Mouse (Mus musculus) liver, adult (tissue): Measurements from ENCODE around the gene Brsk2.

Experiments
- GATA4 ChIP-seq: IDR thresholded peaks from 2 replicates; pipeline ENCODE4 v1.6.1; 2014; ENCODE audit warnings: mild to moderate bottlenecking, low read length; ENCODE audit not compliant: insufficient replicate concordance

The Brsk2 gene

GRCm38 (mm10) chr7:141950104-141951013 lies 808 bp downstream of the Brsk2 start:
- no peak for TF ChIP-seq GATA4

GRCm38 (mm10) chr7:141951821-141952220 lies 2.3 kb downstream of the Brsk2 start:
- no peak for TF ChIP-seq GATA4

- no peak for TF ChIP-seq GATA4
Observed at GRCm38 (mm10) chr7:141952920-141953319, 3.4 kb downstream of the Brsk2 start.

- no peak for TF ChIP-seq GATA4
Observed at GRCm38 (mm10) chr7:141953616-141954015, 4.1 kb downstream of the Brsk2 start.

- no peak for TF ChIP-seq GATA4
Observed at GRCm38 (mm10) chr7:141955565-141956173, 6.1 kb downstream of the Brsk2 start.

GRCm38 (mm10) chr7:141956174-141956566 lies 6.6 kb downstream of the Brsk2 start:
- no peak for TF ChIP-seq GATA4

- no peak for TF ChIP-seq GATA4
Observed at GRCm38 (mm10) chr7:141957524-141958051, 8.0 kb downstream of the Brsk2 start.

GRCm38 (mm10) chr7:141958211-141958610 lies 8.7 kb downstream of the Brsk2 start:
- TF ChIP-seq GATA4: no peak

- TF ChIP-seq GATA4: no peak
Observed at GRCm38 (mm10) chr7:141959133-141959532, 9.6 kb downstream of the Brsk2 start.

- TF ChIP-seq GATA4: no peak
Observed at GRCm38 (mm10) chr7:141960926-141961325, 11.4 kb downstream of the Brsk2 start.

- TF ChIP-seq GATA4: no peak
Observed at GRCm38 (mm10) chr7:141961491-141961890, 11.9 kb downstream of the Brsk2 start.

GRCm38 (mm10) chr7:141962521-141962920 lies 13.0 kb downstream of the Brsk2 start:
- no peak for TF ChIP-seq GATA4

- no peak for TF ChIP-seq GATA4
Observed at GRCm38 (mm10) chr7:141966281-141966680, 16.7 kb downstream of the Brsk2 start.

- no peak for TF ChIP-seq GATA4
Observed at GRCm38 (mm10) chr7:141972831-141973619, 23.5 kb downstream of the Brsk2 start.

- no peak for TF ChIP-seq GATA4
Observed at GRCm38 (mm10) chr7:141978003-141978402, 28.5 kb downstream of the Brsk2 start.

GRCm38 (mm10) chr7:141979247-141979646 lies 29.7 kb downstream of the Brsk2 start:
- TF ChIP-seq GATA4: no peak

- TF ChIP-seq GATA4: no peak
Observed at GRCm38 (mm10) chr7:141981237-141981636, 31.7 kb downstream of the Brsk2 start.
